ENCODE assay signal across 23 mouse cellular contexts in the genomic region with DNA sequence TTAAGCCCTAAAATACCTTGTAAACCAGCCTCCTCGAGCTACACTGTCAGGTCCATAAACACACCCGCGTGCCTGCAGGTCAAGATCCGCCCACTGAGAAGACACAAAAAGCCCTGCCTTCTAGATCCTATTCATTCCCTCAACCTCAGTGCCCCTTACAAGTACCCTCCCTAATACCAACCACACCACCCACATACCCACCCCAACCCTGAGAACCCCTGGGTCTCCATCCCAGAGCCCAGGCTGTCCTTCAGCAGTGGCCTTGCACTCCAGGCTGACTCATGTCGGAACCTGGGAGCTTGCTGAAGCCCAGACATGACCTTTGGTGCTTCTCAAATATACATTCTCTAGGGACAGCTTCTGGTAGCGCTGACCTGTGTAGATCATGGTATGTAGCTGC. TPM values are rescaled to one million over a fixed set of nuclear protein-coding genes. Genes with fewer than 3 reads are reported as not detected.
A peak's percentile ranks its signal among the peaks of the same experiment; 100 is the strongest.
DNase-seq lines count a peak whose midpoint lies in the region; ATAC-seq lines count a peak whose summit lies in the region.
"Had no signal": no experiment of that assay in that cellular context is flagged by ENCODE, and none has a peak within 500 bp of the region (broad histone marks: within the 10 kb centered on the region; RNA-seq: fewer than 3 reads in every experiment).

No protein-coding gene starts in this region.

- no peak overlapping the region for H3K4me2 ChIP-seq in hindbrain, embryonic 13.5 days
- no peak overlapping the region for H3K4me2 ChIP-seq in hindbrain, embryonic 16.5 days (ENCODE audit: low read length)
- H3K4me2 ChIP-seq in neural tube, embryonic 12.5 days (replicated peaks), result peak overlapping the region; percentile 12; the same call in 1 of the 2 replicates
- H3K4me2 ChIP-seq in forebrain, embryonic 12.5 days, result no peak overlapping the region
- H3K4me2 ChIP-seq: heart, embryonic 11.5 days; heart, embryonic 15.5 days had no signal

- no peak overlapping the region for H3K4me3 ChIP-seq in hindbrain, embryonic 13.5 days
- H3K4me3 ChIP-seq in hindbrain, embryonic 16.5 days (ENCODE audit: low read length), result no peak overlapping the region
- H3K4me3 ChIP-seq in neural tube, embryonic 12.5 days, result no peak overlapping the region
- H3K4me3 ChIP-seq in forebrain, embryonic 12.5 days (replicated peaks), result no peak overlapping the region
- H3K4me3 ChIP-seq: embryonic facial prominence, embryonic 12.5 days; heart, adult 2 months; heart, embryonic 15.5 days; hindbrain, embryonic 15.5 days had no signal

- peaks cover 43% of the 10 kb centered on the region for H3K4me1 ChIP-seq in hindbrain, embryonic 13.5 days (replicated peaks)
- H3K4me1 ChIP-seq in hindbrain, embryonic 16.5 days (ENCODE audit: control insufficient read depth, insufficient read depth, low read depth, low read length), result peaks cover 20% of the 10 kb centered on the region
- peaks cover 22% of the 10 kb centered on the region for H3K4me1 ChIP-seq in neural tube, embryonic 12.5 days
- H3K4me1 ChIP-seq in forebrain, embryonic 12.5 days, result peaks cover 26% of the 10 kb centered on the region

- DNase-seq in adrenal gland, postnatal 14 days, result peak; percentile 59
- no peak for DNase-seq in adrenal gland, postnatal 25 days
- no peak for DNase-seq in neural tube, embryonic 10.5 days (ENCODE audit: extremely low spot score, low spot score)
- DNase-seq: cerebellum, adult 8-10 months; cerebellum, postnatal 25 days; gastrocnemius, postnatal 10 days; heart, adult 2 months; heart, postnatal 14 days had no signal

- H3K27me3 ChIP-seq in hindbrain, embryonic 13.5 days, result peaks cover under 1% of the 10 kb centered on the region
- no peaks in the 10 kb centered on the region for H3K27me3 ChIP-seq in hindbrain, embryonic 16.5 days (replicated peaks; ENCODE audit: control insufficient read depth, insufficient read depth, low read length)
- no peaks in the 10 kb centered on the region for H3K27me3 ChIP-seq in neural tube, embryonic 12.5 days (replicated peaks)
- H3K27me3 ChIP-seq in forebrain, embryonic 12.5 days, result peaks cover 2% of the 10 kb centered on the region; the same call in 1 of the 2 replicates
- H3K27me3 ChIP-seq: hindbrain, embryonic 15.5 days had no signal

- H3K9me3 ChIP-seq in hindbrain, embryonic 13.5 days, result no peaks in the 10 kb centered on the region
- H3K9me3 ChIP-seq in hindbrain, embryonic 16.5 days (ENCODE audit: control insufficient read depth, low read length), result no peaks in the 10 kb centered on the region
- no peaks in the 10 kb centered on the region for H3K9me3 ChIP-seq in neural tube, embryonic 12.5 days
- no peaks in the 10 kb centered on the region for H3K9me3 ChIP-seq in forebrain, embryonic 12.5 days
- H3K9me3 ChIP-seq: embryonic facial prominence, embryonic 12.5 days; heart, embryonic 15.5 days; hindbrain, embryonic 10.5 days; hindbrain, embryonic 15.5 days had no signal

- peaks cover 15% of the 10 kb centered on the region for H3K36me3 ChIP-seq in hindbrain, embryonic 13.5 days
- H3K36me3 ChIP-seq in hindbrain, embryonic 16.5 days (ENCODE audit: control insufficient read depth, insufficient read depth, low read length), result no peaks in the 10 kb centered on the region
- H3K36me3 ChIP-seq in neural tube, embryonic 12.5 days, result peaks cover 4% of the 10 kb centered on the region; the same call in 1 of the 2 replicates
- no peaks in the 10 kb centered on the region for H3K36me3 ChIP-seq in forebrain, embryonic 12.5 days (replicated peaks)
- H3K36me3 ChIP-seq: embryonic facial prominence, embryonic 12.5 days; heart, embryonic 15.5 days; hindbrain, embryonic 15.5 days had no signal

- H3K9ac ChIP-seq in hindbrain, embryonic 13.5 days, result 0 out of 2 replicates have a peak overlapping the region, but pooled peaks have one; percentile 39
- no peak overlapping the region for H3K9ac ChIP-seq in hindbrain, embryonic 16.5 days (ENCODE audit: low read depth, low read length)
- H3K9ac ChIP-seq in neural tube, embryonic 12.5 days, result no peak overlapping the region
- no peak overlapping the region; the same call in 1 of the 2 replicates for H3K9ac ChIP-seq in forebrain, embryonic 12.5 days
- H3K9ac ChIP-seq: embryonic facial prominence, embryonic 12.5 days; heart, embryonic 15.5 days; hindbrain, embryonic 15.5 days had no signal

- ATAC-seq in hindbrain, embryonic 13.5 days (ENCODE audit: low FRiP score), result no peak
- no peak for ATAC-seq in hindbrain, embryonic 16.5 days
- ATAC-seq in neural tube, embryonic 12.5 days (ENCODE audit: low FRiP score, low read depth), result no peak
- ATAC-seq in forebrain, embryonic 12.5 days (ENCODE audit: low FRiP score), result no peak
- ATAC-seq: forebrain, embryonic 16.5 days; inflammation-experienced regulatory T-cells, adult 6 months; intestine, postnatal 0 days had no signal

- no peak overlapping the region for H3K27ac ChIP-seq in hindbrain, embryonic 13.5 days
- no peak overlapping the region for H3K27ac ChIP-seq in hindbrain, embryonic 16.5 days (ENCODE audit: low read depth, low read length)
- H3K27ac ChIP-seq in neural tube, embryonic 12.5 days, result no peak overlapping the region
- no peak overlapping the region for H3K27ac ChIP-seq in forebrain, embryonic 12.5 days
- H3K27ac ChIP-seq: embryonic facial prominence, embryonic 12.5 days; heart, adult 2 months; heart, embryonic 15.5 days; hindbrain, embryonic 10.5 days; hindbrain, embryonic 15.5 days had no signal

- 91% methylated on average over 6 of the region's 6 CpGs for WGBS in hindbrain, embryonic 13.5 days
- WGBS in hindbrain, embryonic 16.5 days, result 88% methylated on average over 6 of the region's 6 CpGs
- 81% methylated on average over 6 of the region's 6 CpGs for WGBS in neural tube, embryonic 12.5 days
- WGBS in forebrain, embryonic 12.5 days, result 89% methylated on average over 6 of the region's 6 CpGs

RNA-seq across cellular contexts. Expression of gene Fdxr, which starts 2.1 kb away (rescaled TPM):
- total RNA-seq in adrenal gland, postnatal 14 days (2021), result 592 and 605 TPM in 2 replicates
- total RNA-seq in adrenal gland, postnatal 25 days (2021), result 1,338 and 1,408 TPM in 2 replicates
- polyA plus RNA-seq in hindbrain, embryonic 13.5 days (2015; fragmentation: Nextera tagmentation; extraction: Ambion mirVana), result 18.1 and 20.8 TPM in 2 replicates
- polyA plus RNA-seq in hindbrain, embryonic 16.5 days (2015; fragmentation: Nextera tagmentation; extraction: Ambion mirVana), result 21.2 and 22.5 TPM in 2 replicates
- 16.4 and 18.9 TPM in 2 replicates for polyA plus RNA-seq in neural tube, embryonic 12.5 days (2016; fragmentation: Nextera tagmentation; extraction: Ambion mirVana)
- polyA plus RNA-seq in forebrain, embryonic 12.5 days (2016; fragmentation: Nextera tagmentation; extraction: Ambion mirVana), result 16.9 and 17.4 TPM in 2 replicates

RNA-seq across cellular contexts. Expression of gene Grin2c, which starts 7.7 kb away (rescaled TPM):
- total RNA-seq in adrenal gland, postnatal 14 days (2021), result 0.90 and 0.96 TPM in 2 replicates
- total RNA-seq in adrenal gland, postnatal 25 days (2021), result 2.5 and 3.5 TPM in 2 replicates
- polyA plus RNA-seq in hindbrain, embryonic 13.5 days (2015; fragmentation: Nextera tagmentation; extraction: Ambion mirVana), result 0.22 TPM in 2 replicates
- 0.60 and 0.72 TPM in 2 replicates for polyA plus RNA-seq in hindbrain, embryonic 16.5 days (2015; fragmentation: Nextera tagmentation; extraction: Ambion mirVana)
- polyA plus RNA-seq in neural tube, embryonic 12.5 days (2016; fragmentation: Nextera tagmentation; extraction: Ambion mirVana), result 0.96 and 1.0 TPM in 2 replicates
- polyA plus RNA-seq in forebrain, embryonic 12.5 days (2016; fragmentation: Nextera tagmentation; extraction: Ambion mirVana), result 0.08 TPM in 1 of 2 replicates, not detected in the other
- total RNA-seq: gastrocnemius, postnatal 4 days had no signal
- polyA plus RNA-seq: forebrain, embryonic 11.5 days; inflammation-experienced regulatory T-cells, adult 6 months; intestine, postnatal 0 days had no signal

RNA-seq across cellular contexts. Expression of gene Fads6, which starts 22.7 kb away (rescaled TPM):
- total RNA-seq in adrenal gland, postnatal 14 days (2021), result 18.4 and 21.2 TPM in 2 replicates
- total RNA-seq in adrenal gland, postnatal 25 days (2021), result 75.5 and 93.9 TPM in 2 replicates
- 0.73 and 0.79 TPM in 2 replicates for polyA plus RNA-seq in hindbrain, embryonic 13.5 days (2015; fragmentation: Nextera tagmentation; extraction: Ambion mirVana)
- 1.4 and 2.0 TPM in 2 replicates for polyA plus RNA-seq in hindbrain, embryonic 16.5 days (2015; fragmentation: Nextera tagmentation; extraction: Ambion mirVana)
- polyA plus RNA-seq in neural tube, embryonic 12.5 days (2016; fragmentation: Nextera tagmentation; extraction: Ambion mirVana), result 0.34 and 0.46 TPM in 2 replicates
- 0.26 and 0.37 TPM in 2 replicates for polyA plus RNA-seq in forebrain, embryonic 12.5 days (2016; fragmentation: Nextera tagmentation; extraction: Ambion mirVana)

RNA-seq across cellular contexts. Expression of gene Otop2, which starts 32.2 kb away (rescaled TPM):
- not detected in 2 replicates for total RNA-seq in adrenal gland, postnatal 14 days (2021)
- not detected in 2 replicates for total RNA-seq in adrenal gland, postnatal 25 days (2021)
- not detected in 2 replicates for polyA plus RNA-seq in hindbrain, embryonic 13.5 days (2015; fragmentation: Nextera tagmentation; extraction: Ambion mirVana)
- 0.06 and 0.18 TPM in 2 replicates for polyA plus RNA-seq in hindbrain, embryonic 16.5 days (2015; fragmentation: Nextera tagmentation; extraction: Ambion mirVana)
- polyA plus RNA-seq in neural tube, embryonic 12.5 days (2016; fragmentation: Nextera tagmentation; extraction: Ambion mirVana), result not detected in 2 replicates
- not detected in 2 replicates for polyA plus RNA-seq in forebrain, embryonic 12.5 days (2016; fragmentation: Nextera tagmentation; extraction: Ambion mirVana)
- total RNA-seq: gastrocnemius, postnatal 10 days; gastrocnemius, postnatal 4 days; heart, adult 2 months; heart, postnatal 14 days had no signal
- polyA plus RNA-seq: forebrain, embryonic 11.5 days; heart, adult 2 months; heart, embryonic 11.5 days; heart, embryonic 15.5 days; hindbrain, embryonic 10.5 days; inflammation-experienced regulatory T-cells, adult 6 months had no signal

RNA-seq across cellular contexts. Expression of gene Ush1g, which starts 47.1 kb away (rescaled TPM):
- 0.33 and 0.38 TPM in 2 replicates for total RNA-seq in adrenal gland, postnatal 14 days (2021)
- 0.62 and 0.79 TPM in 2 replicates for total RNA-seq in adrenal gland, postnatal 25 days (2021)
- polyA plus RNA-seq in hindbrain, embryonic 13.5 days (2015; fragmentation: Nextera tagmentation; extraction: Ambion mirVana), result 0.06 and 0.14 TPM in 2 replicates
- 0.16 and 0.25 TPM in 2 replicates for polyA plus RNA-seq in hindbrain, embryonic 16.5 days (2015; fragmentation: Nextera tagmentation; extraction: Ambion mirVana)
- polyA plus RNA-seq in neural tube, embryonic 12.5 days (2016; fragmentation: Nextera tagmentation; extraction: Ambion mirVana), result 0.08 and 0.28 TPM in 2 replicates
- not detected in 2 replicates for polyA plus RNA-seq in forebrain, embryonic 12.5 days (2016; fragmentation: Nextera tagmentation; extraction: Ambion mirVana)
- total RNA-seq: ES-E14; gastrocnemius, postnatal 4 days had no signal
- polyA plus RNA-seq: forebrain, embryonic 11.5 days; inflammation-experienced regulatory T-cells, adult 6 months had no signal
